Mouse (Mus musculus): ENCODE data around the gene Akap8. TPM values are rescaled to one million over a fixed set of nuclear protein-coding genes. Genes with fewer than 3 reads are reported as not detected.

Akap8 gene
- polyA plus RNA-seq, 1 experiment, result 63.3 TPM

GRCm38 (mm10) chr17:32350382-32350983 lies 29.4 kb upstream of the Akap8 start, which contains the start of gene Akap8l:
TSS of gene Akap8l (minus strand) at chr17:32350607.
- WGBS, result under 1% methylated on average over 37 of the region's 37 CpGs
- peaks cover 12% of the 10 kb centered on the region; the same call in 1 of the 2 replicates for H3K4me1 ChIP-seq (ENCODE audit: control insufficient read depth, insufficient read depth, low read length)
- TF ChIP-seq CTCF (IDR thresholded peaks at IDR 0.05; ENCODE audit: insufficient read depth, low read length), result no peak
- TF ChIP-seq POLR2A (IDR thresholded peaks at IDR 0.05; ENCODE audit: borderline replicate concordance, extremely low read depth, low read depth, low read length), result peak; percentile 99
- H3K4me3 ChIP-seq (replicated peaks; ENCODE audit: extremely low read depth, low read depth, low read length), result peak within 1 kb of the TSS; percentile 74
- DNase-seq, result peak; percentile 95

- DNase-seq, result no peak
- Histone ChIP-seq H3K4me3 (replicated peaks; ENCODE audit: extremely low read depth, low read depth, low read length) (peak overlapping the region; percentile 68), H3K4me1 (ENCODE audit: control insufficient read depth, insufficient read depth, low read length) (peaks cover 12% of the 10 kb centered on the region; the same call in 1 of the 2 replicates)
- under 1% methylated on average over 24 of the region's 24 CpGs for WGBS
- no peak for TF ChIP-seq POLR2A (IDR thresholded peaks at IDR 0.05; ENCODE audit: borderline replicate concordance, extremely low read depth, low read depth, low read length)
- no peak for TF ChIP-seq CTCF (IDR thresholded peaks at IDR 0.05; ENCODE audit: insufficient read depth, low read length)
Measured at GRCm38 (mm10) chr17:32349851-32350381, 28.9 kb upstream of the Akap8 start.

- TF ChIP-seq POLR2A (IDR thresholded peaks at IDR 0.05; ENCODE audit: borderline replicate concordance, extremely low read depth, low read depth, low read length) (no peak), CTCF (IDR thresholded peaks at IDR 0.05; ENCODE audit: insufficient read depth, low read length) (peak; percentile 79)
- Histone ChIP-seq H3K4me3 (replicated peaks; ENCODE audit: extremely low read depth, low read depth, low read length) (peak overlapping the region; percentile 68), H3K4me1 (ENCODE audit: control insufficient read depth, insufficient read depth, low read length) (peaks cover 12% of the 10 kb centered on the region; the same call in 1 of the 2 replicates)
- peak; percentile 53 for DNase-seq
- WGBS, result 5% methylated on average over 4 of the region's 4 CpGs
Measured at GRCm38 (mm10) chr17:32349037-32349732, 28.1 kb upstream of the Akap8 start.

GRCm38 (mm10) chr17:32348406-32348805 lies 27.4 kb upstream of the Akap8 start:
- DNase-seq, result no peak
- TF ChIP-seq CTCF (IDR thresholded peaks at IDR 0.05; ENCODE audit: insufficient read depth, low read length) (no peak), POLR2A (IDR thresholded peaks at IDR 0.05; ENCODE audit: borderline replicate concordance, extremely low read depth, low read depth, low read length) (no peak)
- Histone ChIP-seq H3K4me1 (ENCODE audit: control insufficient read depth, insufficient read depth, low read length) (peaks cover 12% of the 10 kb centered on the region; the same call in 1 of the 2 replicates), H3K4me3 (replicated peaks; ENCODE audit: extremely low read depth, low read depth, low read length) (no peak overlapping the region)
- WGBS, result 82% methylated on average over 2 of the region's 2 CpGs

GRCm38 (mm10) chr17:32341102-32341501 lies 20.1 kb upstream of the Akap8 start:
- no peak for TF ChIP-seq POLR2A (IDR thresholded peaks at IDR 0.05; ENCODE audit: borderline replicate concordance, extremely low read depth, low read depth, low read length)
- no peak for TF ChIP-seq CTCF (IDR thresholded peaks at IDR 0.05; ENCODE audit: insufficient read depth, low read length)
- H3K4me3 ChIP-seq (replicated peaks; ENCODE audit: extremely low read depth, low read depth, low read length), result no peak overlapping the region
- DNase-seq, result no peak
- H3K4me1 ChIP-seq (ENCODE audit: control insufficient read depth, insufficient read depth, low read length), result no peaks in the 10 kb centered on the region
- WGBS, result 88% methylated on average over 1 of the region's 1 CpGs

- no peaks in the 10 kb centered on the region for H3K4me1 ChIP-seq (ENCODE audit: control insufficient read depth, insufficient read depth, low read length)
- TF ChIP-seq POLR2A (IDR thresholded peaks at IDR 0.05; ENCODE audit: borderline replicate concordance, extremely low read depth, low read depth, low read length), result no peak
- TF ChIP-seq CTCF (IDR thresholded peaks at IDR 0.05; ENCODE audit: insufficient read depth, low read length), result no peak
- no peak for DNase-seq
- no peak overlapping the region for H3K4me3 ChIP-seq (replicated peaks; ENCODE audit: extremely low read depth, low read depth, low read length)
- WGBS, result 58% methylated on average over 1 of the region's 1 CpGs
Measured at GRCm38 (mm10) chr17:32340110-32340509, 19.1 kb upstream of the Akap8 start.

GRCm38 (mm10) chr17:32335869-32336268 lies 14.8 kb upstream of the Akap8 start:
- H3K4me1 ChIP-seq (ENCODE audit: control insufficient read depth, insufficient read depth, low read length), result no peaks in the 10 kb centered on the region
- H3K4me3 ChIP-seq (replicated peaks; ENCODE audit: extremely low read depth, low read depth, low read length), result no peak overlapping the region
- TF ChIP-seq POLR2A (IDR thresholded peaks at IDR 0.05; ENCODE audit: borderline replicate concordance, extremely low read depth, low read depth, low read length) (no peak), CTCF (IDR thresholded peaks at IDR 0.05; ENCODE audit: insufficient read depth, low read length) (no peak)
- 88% methylated on average over 2 of the region's 2 CpGs for WGBS
- DNase-seq, result no peak

- no peak overlapping the region for H3K4me3 ChIP-seq (replicated peaks; ENCODE audit: extremely low read depth, low read depth, low read length)
- TF ChIP-seq CTCF (IDR thresholded peaks at IDR 0.05; ENCODE audit: insufficient read depth, low read length) (no peak), POLR2A (IDR thresholded peaks at IDR 0.05; ENCODE audit: borderline replicate concordance, extremely low read depth, low read depth, low read length) (no peak)
- H3K4me1 ChIP-seq (ENCODE audit: control insufficient read depth, insufficient read depth, low read length), result no peaks in the 10 kb centered on the region
- 94% methylated on average over 12 of the region's 12 CpGs for WGBS
- no peak for DNase-seq
Measured at GRCm38 (mm10) chr17:32334921-32335320, 13.9 kb upstream of the Akap8 start.

- WGBS, result 73% methylated on average over 31 of the region's 31 CpGs
- TF ChIP-seq CTCF (IDR thresholded peaks at IDR 0.05; ENCODE audit: insufficient read depth, low read length) (no peak), POLR2A (IDR thresholded peaks at IDR 0.05; ENCODE audit: borderline replicate concordance, extremely low read depth, low read depth, low read length) (no peak)
- DNase-seq, result no peak
- no peaks in the 10 kb centered on the region for H3K4me1 ChIP-seq (ENCODE audit: control insufficient read depth, insufficient read depth, low read length)
- H3K4me3 ChIP-seq (replicated peaks; ENCODE audit: extremely low read depth, low read depth, low read length), result no peak overlapping the region
Measured at GRCm38 (mm10) chr17:32333675-32334303, 12.8 kb upstream of the Akap8 start.

Measured in lung, adult 2 months (tissue).